Mouse (Mus musculus): Measurements from ENCODE around the gene Atg2a. TPM values are rescaled to one million over a fixed set of nuclear protein-coding genes. Genes with fewer than 3 reads are reported as not detected.

Gene Atg2a
- polyA plus RNA-seq, 1 experiment from 2014 or later: 12.4 TPM

DNA sequence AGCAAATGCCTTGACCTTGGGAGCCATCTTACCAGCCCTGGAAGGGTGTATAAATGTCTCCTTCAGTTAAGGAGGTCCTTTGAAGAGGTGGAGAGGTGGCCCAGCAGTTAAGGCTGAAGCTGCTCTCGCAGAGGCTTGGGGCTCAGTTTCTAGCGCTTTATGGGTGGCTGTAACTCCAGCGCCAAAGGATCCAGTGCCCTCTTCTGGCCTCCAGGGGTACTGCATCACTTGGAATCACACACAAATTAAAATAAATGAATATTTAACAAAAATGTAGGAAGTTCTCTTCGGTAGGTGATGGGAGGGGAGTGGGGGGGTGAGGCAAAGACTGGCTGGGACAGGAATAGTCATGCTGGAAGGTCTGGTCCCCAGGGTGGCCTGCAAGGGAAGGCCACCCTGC lies 19.5 kb downstream of the Atg2a start:
- Histone ChIP-seq H3K27ac (no peak overlapping the region), H3K9me3 (0 out of 2 replicates have a peak, but pooled peaks cover 3% of the 10 kb centered on the region), H3K4me3 (replicated peaks) (no peak overlapping the region), H3K36me3 (peaks cover 69% of the 10 kb centered on the region), H3K27me3 (no peaks in the 10 kb centered on the region), H3K4me1 (replicated peaks) (no peaks in the 10 kb centered on the region), H3K9ac (replicated peaks) (no peak overlapping the region), H3K4me2 (replicated peaks) (no peak overlapping the region)
- no peak for ATAC-seq
- WGBS: 78% methylated on average over 4 of the region's 4 CpGs

- Histone ChIP-seq H3K4me2 (replicated peaks) (no peak overlapping the region), H3K4me3 (replicated peaks) (no peak overlapping the region), H3K4me1 (replicated peaks) (no peaks in the 10 kb centered on the region), H3K9me3 (0 out of 2 replicates have a peak, but pooled peaks cover 3% of the 10 kb centered on the region), H3K9ac (replicated peaks) (no peak overlapping the region), H3K36me3 (peaks cover 64% of the 10 kb centered on the region), H3K27ac (no peak overlapping the region), H3K27me3 (no peaks in the 10 kb centered on the region)
- 95% methylated on average over 14 of the region's 14 CpGs for whole genome bisulfite sequencing
- no peak for ATAC-seq
Observed at GRCm38 (mm10) chr19:6261379-6261778, 19.9 kb downstream of the Atg2a start.

GRCm38 (mm10) chr19:6262222-6262621 lies 20.8 kb downstream of the Atg2a start:
- H3K4me2 ChIP-seq (replicated peaks): no peak overlapping the region

DNA sequence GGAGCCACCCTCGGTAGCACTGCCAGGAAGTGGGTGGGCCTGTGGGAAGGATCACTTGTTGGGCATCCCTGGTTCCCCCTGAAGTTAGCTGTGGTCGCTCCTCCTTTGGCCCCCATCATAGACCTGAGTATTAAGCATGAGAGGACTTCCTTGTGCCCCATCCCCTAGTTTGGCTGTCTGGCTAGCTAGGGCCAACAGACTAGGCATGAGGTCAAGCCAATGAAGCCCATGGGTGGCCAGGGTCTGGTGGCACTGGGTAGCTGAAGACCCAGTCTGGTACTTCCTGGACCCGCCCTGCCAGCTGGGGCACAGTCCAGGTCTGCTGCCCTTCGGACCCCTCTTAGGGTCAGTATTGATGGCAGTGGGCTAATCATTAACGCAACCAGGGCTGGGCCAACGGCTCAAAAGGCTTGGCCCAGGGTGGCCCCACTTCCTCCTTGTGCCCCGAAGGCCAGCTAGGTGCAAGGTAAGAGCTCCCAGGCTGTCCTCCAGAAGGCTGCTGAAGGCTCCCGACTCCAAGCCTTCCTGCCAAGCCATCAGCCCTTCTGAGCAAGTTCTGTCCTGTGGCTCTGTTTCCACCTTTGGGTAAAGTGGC lies 21.5 kb downstream of the Atg2a start:
- no peak overlapping the region for H3K27ac ChIP-seq
- no peak for ATAC-seq
- peaks cover 49% of the 10 kb centered on the region for H3K36me3 ChIP-seq
- H3K9me3 ChIP-seq: 0 out of 2 replicates have a peak, but pooled peaks cover 3% of the 10 kb centered on the region
- no peak overlapping the region for H3K9ac ChIP-seq (replicated peaks)
- no peak overlapping the region for H3K4me2 ChIP-seq (replicated peaks)
- no peaks in the 10 kb centered on the region for H3K27me3 ChIP-seq
- WGBS: 90% methylated on average over 8 of the region's 8 CpGs
- no peak overlapping the region for H3K4me3 ChIP-seq (replicated peaks)
- H3K4me1 ChIP-seq (replicated peaks): no peaks in the 10 kb centered on the region

More at GRCm38 (mm10) chr19:6262222-6262621, 20.8 kb downstream of the Atg2a start:
- Histone ChIP-seq H3K4me1 (replicated peaks) (no peaks in the 10 kb centered on the region), H3K9ac (replicated peaks) (no peak overlapping the region), H3K36me3 (peaks cover 56% of the 10 kb centered on the region), H3K27me3 (no peaks in the 10 kb centered on the region), H3K9me3 (0 out of 2 replicates have a peak, but pooled peaks cover 3% of the 10 kb centered on the region), H3K27ac (no peak overlapping the region), H3K4me3 (replicated peaks) (no peak overlapping the region)
- 52% methylated on average over 7 of the region's 7 CpGs for WGBS
- ATAC-seq: no peak

DNA sequence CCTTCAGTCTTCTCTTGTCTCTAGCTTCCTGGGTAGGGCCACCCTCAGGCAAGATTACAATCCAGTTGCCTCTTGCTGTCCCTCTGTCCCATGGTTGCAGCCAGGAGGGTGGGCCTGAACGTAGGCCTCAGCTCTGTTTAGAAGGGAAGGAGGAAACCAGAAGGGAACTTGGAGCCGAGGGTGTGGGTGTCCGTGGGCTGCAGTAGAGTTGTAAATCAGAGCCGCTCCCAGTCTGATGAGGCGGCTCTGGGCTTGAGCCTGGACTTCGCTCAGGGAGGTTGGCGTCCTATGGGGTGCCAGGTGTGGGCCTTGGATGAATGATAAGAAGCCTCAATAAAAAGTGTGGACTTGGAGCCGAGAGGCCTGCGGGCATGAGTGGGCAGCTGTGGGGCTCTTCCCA lies 22.7 kb downstream of the Atg2a start:
- Histone ChIP-seq H3K4me2 (replicated peaks) (no peak overlapping the region), H3K4me3 (replicated peaks) (no peak overlapping the region), H3K9ac (replicated peaks) (no peak overlapping the region), H3K9me3 (0 out of 2 replicates have a peak, but pooled peaks cover 3% of the 10 kb centered on the region), H3K27ac (no peak overlapping the region), H3K36me3 (peaks cover 36% of the 10 kb centered on the region), H3K27me3 (no peaks in the 10 kb centered on the region), H3K4me1 (replicated peaks) (0 out of 2 replicates have a peak, but pooled peaks cover 3% of the 10 kb centered on the region)
- no peak for ATAC-seq
- 86% methylated on average over 9 of the region's 9 CpGs for WGBS

- Histone ChIP-seq H3K36me3 (peaks cover 31% of the 10 kb centered on the region), H3K9me3 (0 out of 2 replicates have a peak, but pooled peaks cover 3% of the 10 kb centered on the region), H3K4me2 (replicated peaks) (no peak overlapping the region), H3K4me3 (replicated peaks) (no peak overlapping the region), H3K9ac (replicated peaks) (no peak overlapping the region), H3K4me1 (replicated peaks) (0 out of 2 replicates have a peak, but pooled peaks cover 3% of the 10 kb centered on the region), H3K27me3 (no peaks in the 10 kb centered on the region), H3K27ac (no peak overlapping the region)
- WGBS: 94% methylated on average over 8 of the region's 8 CpGs
- no peak for ATAC-seq
Observed at GRCm38 (mm10) chr19:6264945-6265344, 23.5 kb downstream of the Atg2a start.

GRCm38 (mm10) chr19:6265727-6266182 lies 24.3 kb downstream of the Atg2a start:
- ATAC-seq: no peak
- H3K4me2 ChIP-seq (replicated peaks): no peak overlapping the region
- no peak overlapping the region for H3K27ac ChIP-seq
- no peak overlapping the region for H3K9ac ChIP-seq (replicated peaks)
- 0 out of 2 replicates have a peak, but pooled peaks cover 3% of the 10 kb centered on the region for H3K9me3 ChIP-seq
- 64% methylated on average over 6 of the region's 6 CpGs for WGBS
- no peak overlapping the region for H3K4me3 ChIP-seq (replicated peaks)
- H3K36me3 ChIP-seq: peaks cover 23% of the 10 kb centered on the region
- H3K4me1 ChIP-seq (replicated peaks): 0 out of 2 replicates have a peak, but pooled peaks cover 3% of the 10 kb centered on the region
- no peaks in the 10 kb centered on the region for H3K27me3 ChIP-seq

GRCm38 (mm10) chr19:6267306-6268169 lies 26.1 kb downstream of the Atg2a start:
- H3K4me1 ChIP-seq (replicated peaks): 0 out of 2 replicates have a peak, but pooled peaks cover 3% of the 10 kb centered on the region
- H3K36me3 ChIP-seq: peaks cover 5% of the 10 kb centered on the region
- WGBS: 82% methylated on average over 11 of the region's 11 CpGs
- H3K27ac ChIP-seq: no peak overlapping the region
- H3K4me3 ChIP-seq (replicated peaks): no peak overlapping the region
- H3K4me2 ChIP-seq (replicated peaks): no peak overlapping the region
- H3K27me3 ChIP-seq: no peaks in the 10 kb centered on the region
- peak; percentile 31; the same call in 1 of the 2 replicates for ATAC-seq
- H3K9me3 ChIP-seq: no peaks in the 10 kb centered on the region
- no peak overlapping the region for H3K9ac ChIP-seq (replicated peaks)

DNA sequence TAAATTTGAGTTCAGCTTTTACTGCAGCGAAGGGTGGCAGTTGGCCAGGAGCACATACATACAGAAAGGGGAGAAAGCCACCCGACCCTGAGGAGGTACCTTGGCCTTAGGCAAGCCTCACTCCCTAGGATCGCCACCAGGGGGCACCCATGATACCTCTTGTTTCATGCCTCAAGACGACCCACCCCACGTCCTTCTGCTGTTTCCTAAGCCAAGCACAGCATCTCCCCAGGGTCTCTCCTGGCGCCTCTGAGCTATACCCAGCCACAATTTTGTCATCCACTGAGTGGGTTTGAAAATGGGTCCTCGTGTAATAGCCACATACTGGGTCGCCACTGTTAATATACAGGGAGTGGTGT lies 26.7 kb downstream of the Atg2a start:
- 19% methylated on average over 8 of the region's 8 CpGs for WGBS
- H3K4me1 ChIP-seq (replicated peaks): 0 out of 2 replicates have a peak, but pooled peaks cover 3% of the 10 kb centered on the region
- peak; percentile 76 for ATAC-seq
- no peaks in the 10 kb centered on the region for H3K9me3 ChIP-seq
- H3K36me3 ChIP-seq: no peaks in the 10 kb centered on the region
- H3K27me3 ChIP-seq: no peaks in the 10 kb centered on the region
- H3K9ac ChIP-seq (replicated peaks): no peak overlapping the region
- H3K4me3 ChIP-seq (replicated peaks): no peak overlapping the region
- no peak overlapping the region for H3K4me2 ChIP-seq (replicated peaks)
- H3K27ac ChIP-seq: no peak overlapping the region

DNA sequence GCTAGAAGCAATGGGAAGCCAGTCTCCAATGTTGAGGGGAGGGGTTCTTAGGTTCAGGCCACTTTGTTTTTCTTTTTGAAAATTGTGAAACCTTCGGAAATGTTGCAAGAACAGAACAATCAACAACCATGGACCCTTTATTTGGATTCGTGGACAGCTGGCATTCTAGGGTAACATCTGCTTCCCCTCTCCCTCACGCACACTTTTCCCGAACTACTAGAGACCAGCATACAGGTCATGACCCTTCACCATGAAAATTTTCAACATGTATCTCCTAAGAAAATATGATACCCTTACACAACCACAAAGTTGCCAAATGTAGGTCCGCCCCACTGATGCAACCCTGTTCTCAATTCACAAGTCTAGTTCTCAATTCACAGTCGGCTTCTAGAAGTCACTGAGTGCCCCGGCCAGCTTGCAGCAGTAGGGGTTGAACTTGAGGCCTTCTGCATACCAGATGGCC lies 27.2 kb downstream of the Atg2a start:
- Histone ChIP-seq H3K36me3 (no peaks in the 10 kb centered on the region), H3K4me1 (replicated peaks) (0 out of 2 replicates have a peak, but pooled peaks cover 3% of the 10 kb centered on the region), H3K4me3 (replicated peaks) (no peak overlapping the region), H3K27me3 (no peaks in the 10 kb centered on the region), H3K27ac (no peak overlapping the region), H3K9me3 (no peaks in the 10 kb centered on the region), H3K4me2 (replicated peaks) (no peak overlapping the region), H3K9ac (replicated peaks) (no peak overlapping the region)
- WGBS: 88% methylated on average over 7 of the region's 7 CpGs
- ATAC-seq: no peak

DNA sequence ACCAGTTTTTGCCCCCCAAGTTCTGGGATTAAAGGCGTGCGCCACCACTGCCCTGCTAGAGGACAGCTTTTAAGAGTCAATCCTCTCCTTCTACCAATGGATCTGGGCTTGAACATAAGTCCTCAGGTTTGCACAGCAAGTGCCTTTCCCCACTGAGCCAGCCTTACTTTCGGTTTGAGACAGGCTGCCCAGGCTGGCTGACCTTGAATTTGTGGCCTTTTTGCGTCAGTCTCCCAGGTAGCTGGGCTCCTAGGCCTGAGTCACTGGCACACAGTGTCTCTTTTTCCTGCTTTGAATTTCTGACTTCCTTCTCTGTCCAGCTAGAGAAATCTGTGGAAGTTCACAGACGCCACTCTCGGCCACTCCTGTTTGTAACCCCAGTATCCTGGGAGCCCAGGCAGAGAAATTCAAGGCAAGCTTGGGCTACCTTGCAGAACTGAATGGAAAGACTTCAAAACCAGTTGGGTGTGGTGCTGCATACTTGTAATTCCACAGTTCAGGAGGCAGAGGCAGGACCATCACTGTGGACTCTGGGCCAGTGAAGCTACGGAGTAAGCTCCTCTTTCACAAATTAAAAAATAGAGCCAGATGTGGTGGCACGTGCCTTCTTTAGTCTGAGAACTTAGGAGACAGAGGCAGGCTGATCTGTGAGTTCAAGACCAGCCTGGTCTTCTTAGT lies 28.5 kb downstream of the Atg2a start:
- H3K4me1 ChIP-seq (replicated peaks): 0 out of 2 replicates have a peak, but pooled peaks cover 3% of the 10 kb centered on the region
- H3K9me3 ChIP-seq: no peaks in the 10 kb centered on the region
- H3K4me3 ChIP-seq (replicated peaks): no peak overlapping the region
- no peaks in the 10 kb centered on the region for H3K27me3 ChIP-seq
- H3K27ac ChIP-seq: no peak overlapping the region
- ATAC-seq: no peak
- no peak overlapping the region for H3K4me2 ChIP-seq (replicated peaks)
- H3K9ac ChIP-seq (replicated peaks): no peak overlapping the region
- 86% methylated on average over 8 of the region's 8 CpGs for WGBS
- no peaks in the 10 kb centered on the region for H3K36me3 ChIP-seq
